Mouse (Mus musculus) heart, embryonic 16.5 days (tissue): Measurements from ENCODE around the gene Prkn. TPM values are rescaled to one million over a fixed set of nuclear protein-coding genes. Genes with fewer than 3 reads are reported as not detected.

Experiments used
- ATAC-seq: fragments of 200-750 bp; cut with Nextera tagmentation; replicated peaks from 2 replicates; pipeline ENCODE4 v1.8.0; 2017; ENCODE audit warnings: moderate number of reproducible peaks; ENCODE audit not compliant: insufficient read depth, low FRiP score; ENCODE audit errors: extremely low read depth
- H3K27ac ChIP-seq: fragments of 300-500 bp; sonication (generic); 2 replicates; pipeline ENCODE4 v1.5.1; 2014; ENCODE audit warnings: mild to moderate bottlenecking, low read length, control low read depth, moderate library complexity
- H3K27me3 ChIP-seq: fragments of 300-500 bp; sonication (generic); 2 replicates; pipeline ENCODE4 v1.6.1; 2014; ENCODE audit warnings: low read length, mixed read lengths; ENCODE audit not compliant: control insufficient read depth, insufficient read depth
- H3K36me3 ChIP-seq: fragments of 300-500 bp; sonication (generic); 2 replicates; pipeline ENCODE4 v1.6.1; 2014; ENCODE audit not compliant: control insufficient read depth, insufficient read depth
- H3K4me1 ChIP-seq: fragments of 300-500 bp; sonication (generic); 2 replicates; pipeline ENCODE4 v1.6.1; 2014; ENCODE audit warnings: low read length, mixed read lengths; ENCODE audit not compliant: control insufficient read depth, insufficient read depth
- H3K4me2 ChIP-seq: fragments of 300-500 bp; sonication (generic); 2 replicates; pipeline ENCODE4 v1.6.1; 2014; ENCODE audit warnings: low read depth, mild to moderate bottlenecking, control low read depth, low read length
- H3K4me3 ChIP-seq: fragments of 300-500 bp; sonication (generic); 2 replicates; pipeline ENCODE4 v1.5.1; 2014; ENCODE audit warnings: mild to moderate bottlenecking, control low read depth, low read length
- H3K9ac ChIP-seq: fragments of 300-500 bp; sonication (generic); 2 replicates; pipeline ENCODE4 v1.6.1; 2014; ENCODE audit warnings: low read length, control low read depth
- H3K9me3 ChIP-seq: fragments of 300-500 bp; sonication (generic); replicated peaks from 2 replicates; pipeline ENCODE4 v1.6.1; 2016; ENCODE audit warnings: low read length; ENCODE audit not compliant: control insufficient read depth
- WGBS: fragments of 180-500 bp; shearing (Covaris S2); extraction: QIAGEN DNeasy Blood & Tissue Kit; methylation state at CpG from one replicate; pipeline ENCODE4 v1.1.7; 2014; 5-methylcytosine and 5-hydroxymethylcytosine counted together
- polyA plus RNA-seq: library from polyadenylated mRNA; unstranded; fragments of >200 nt; fragmentation: Nextera tagmentation; extraction: Ambion mirVana; gene quantifications from 2 replicates; pipeline ENCODE4 v1.2.1, GENCODE M21; 2015

Prkn gene
- polyA plus RNA-seq, 1 experiment from 2014 or later = 2.4 TPM

GRCm38 (mm10) chr17:12094827-12095590 is 1254.8 kb downstream of the Prkn start:
- no peak overlapping the region for H3K27ac ChIP-seq
- no peak for ATAC-seq

GRCm38 (mm10) chr17:12099415-12099814 is 1259.2 kb downstream of the Prkn start:
- Histone ChIP-seq H3K4me1 (no peaks in the 10 kb centered on the region), H3K9me3 (0 out of 2 replicates have a peak, but pooled peaks cover 3% of the 10 kb centered on the region), H3K4me3 (no peak overlapping the region), H3K4me2 (no peak overlapping the region), H3K27ac (no peak overlapping the region), H3K36me3 (no peaks in the 10 kb centered on the region), H3K27me3 (no peaks in the 10 kb centered on the region), H3K9ac (no peak overlapping the region)
- ATAC-seq = no peak

More at GRCm38 (mm10) chr17:12094827-12095590, 1254.8 kb downstream of the Prkn start:
- H3K4me3 ChIP-seq = no peak overlapping the region
- H3K4me2 ChIP-seq = no peak overlapping the region
- no peak overlapping the region for H3K9ac ChIP-seq
- H3K4me1 ChIP-seq = no peaks in the 10 kb centered on the region
- H3K9me3 ChIP-seq = 0 out of 2 replicates have a peak, but pooled peaks cover 2% of the 10 kb centered on the region
- no peaks in the 10 kb centered on the region for H3K27me3 ChIP-seq
- no peaks in the 10 kb centered on the region for H3K36me3 ChIP-seq
- WGBS = 77% methylated on average over 9 of the region's 9 CpGs

GRCm38 (mm10) chr17:12102326-12102725 is 1262.1 kb downstream of the Prkn start:
- WGBS = 90% methylated on average over 10 of the region's 10 CpGs
- ATAC-seq = no peak

GRCm38 (mm10) chr17:12103781-12104180 is 1263.6 kb downstream of the Prkn start:
- H3K4me2 ChIP-seq = no peak overlapping the region
- no peaks in the 10 kb centered on the region for H3K27me3 ChIP-seq
- no peak for ATAC-seq
- no peak overlapping the region for H3K9ac ChIP-seq
- H3K4me1 ChIP-seq = no peaks in the 10 kb centered on the region
- WGBS = 81% methylated on average over 6 of the region's 6 CpGs
- H3K9me3 ChIP-seq = 0 out of 2 replicates have a peak, but pooled peaks cover 3% of the 10 kb centered on the region
- no peak overlapping the region for H3K4me3 ChIP-seq
- H3K27ac ChIP-seq = no peak overlapping the region
- H3K36me3 ChIP-seq = no peaks in the 10 kb centered on the region

More at GRCm38 (mm10) chr17:12102326-12102725, 1262.1 kb downstream of the Prkn start:
- Histone ChIP-seq H3K27me3 (no peaks in the 10 kb centered on the region), H3K4me3 (no peak overlapping the region), H3K9me3 (0 out of 2 replicates have a peak, but pooled peaks cover 3% of the 10 kb centered on the region), H3K27ac (no peak overlapping the region), H3K9ac (no peak overlapping the region), H3K4me1 (no peaks in the 10 kb centered on the region), H3K36me3 (no peaks in the 10 kb centered on the region), H3K4me2 (no peak overlapping the region)

GRCm38 (mm10) chr17:12104245-12104644 is 1264.1 kb downstream of the Prkn start:
- H3K36me3 ChIP-seq = no peaks in the 10 kb centered on the region
- 0 out of 2 replicates have a peak, but pooled peaks cover 3% of the 10 kb centered on the region for H3K9me3 ChIP-seq
- H3K4me2 ChIP-seq = no peak overlapping the region
- WGBS = 73% methylated on average over 7 of the region's 7 CpGs
- no peak overlapping the region for H3K9ac ChIP-seq
- H3K4me3 ChIP-seq = no peak overlapping the region
- ATAC-seq = no peak
- H3K4me1 ChIP-seq = no peaks in the 10 kb centered on the region
- no peak overlapping the region for H3K27ac ChIP-seq
- no peaks in the 10 kb centered on the region for H3K27me3 ChIP-seq

GRCm38 (mm10) chr17:12104690-12105089 is 1264.5 kb downstream of the Prkn start:
- WGBS = 77% methylated on average over 6 of the region's 6 CpGs
- H3K27ac ChIP-seq = no peak overlapping the region
- no peaks in the 10 kb centered on the region for H3K36me3 ChIP-seq
- H3K9me3 ChIP-seq = 0 out of 2 replicates have a peak, but pooled peaks cover 3% of the 10 kb centered on the region
- H3K27me3 ChIP-seq = no peaks in the 10 kb centered on the region
- no peaks in the 10 kb centered on the region for H3K4me1 ChIP-seq
- no peak overlapping the region for H3K4me2 ChIP-seq
- no peak overlapping the region for H3K4me3 ChIP-seq
- no peak for ATAC-seq
- no peak overlapping the region for H3K9ac ChIP-seq

- ATAC-seq = no peak
- H3K27ac ChIP-seq = no peak overlapping the region
- no peak overlapping the region for H3K4me3 ChIP-seq
- H3K4me1 ChIP-seq = no peaks in the 10 kb centered on the region
- WGBS = 48% methylated on average over 4 of the region's 4 CpGs
- H3K9ac ChIP-seq = no peak overlapping the region
- no peak overlapping the region for H3K4me2 ChIP-seq
- no peaks in the 10 kb centered on the region for H3K9me3 ChIP-seq
- no peaks in the 10 kb centered on the region for H3K36me3 ChIP-seq
- H3K27me3 ChIP-seq = no peaks in the 10 kb centered on the region
Observed at GRCm38 (mm10) chr17:12106255-12106654, 1266.1 kb downstream of the Prkn start.

Other genes starting within 250 kb of the Prkn start
- gene Pacrg, start 73 bp upstream of the Prkn start, polyA plus RNA-seq = 1.1 TPM in 2 replicates